Mouse (Mus musculus) gastrocnemius, postnatal 25 days (tissue): ENCODE data around the gene Plcb1. TPM values are rescaled to one million over a fixed set of nuclear protein-coding genes. Genes with fewer than 3 reads are reported as not detected.
A peak's percentile ranks its signal among the peaks of the same experiment; 100 is the strongest.

ENCODE experiments used
- DNase-seq: peaks from one replicate; pipeline ENCODE4 v3.0.0; 2022
- long read RNA-seq, 2 experiments: library from polyadenylated mRNA; stranded (forward); transcript quantifications; one replicate each; pipeline ENCODE4 v2.0.0; 2021
- total RNA-seq, 2 experiments: library from RNA; stranded (reverse); gene quantifications; 1 replicate in 1 of 2; 2 replicates in 1 of 2; pipeline ENCODE4 v1.2.3; 2021

Plcb1 gene
- 1 to 10 TPM; 1.5 to 1.8 TPM for total RNA-seq
- long read RNA-seq, experiment 1: 0 reads
- long read RNA-seq, experiment 2, partial matches to known transcripts: 0 of 1 reads
- long read RNA-seq, experiment 2, other reads (novel, unspliced or antisense): 1 of 1 reads

DNA sequence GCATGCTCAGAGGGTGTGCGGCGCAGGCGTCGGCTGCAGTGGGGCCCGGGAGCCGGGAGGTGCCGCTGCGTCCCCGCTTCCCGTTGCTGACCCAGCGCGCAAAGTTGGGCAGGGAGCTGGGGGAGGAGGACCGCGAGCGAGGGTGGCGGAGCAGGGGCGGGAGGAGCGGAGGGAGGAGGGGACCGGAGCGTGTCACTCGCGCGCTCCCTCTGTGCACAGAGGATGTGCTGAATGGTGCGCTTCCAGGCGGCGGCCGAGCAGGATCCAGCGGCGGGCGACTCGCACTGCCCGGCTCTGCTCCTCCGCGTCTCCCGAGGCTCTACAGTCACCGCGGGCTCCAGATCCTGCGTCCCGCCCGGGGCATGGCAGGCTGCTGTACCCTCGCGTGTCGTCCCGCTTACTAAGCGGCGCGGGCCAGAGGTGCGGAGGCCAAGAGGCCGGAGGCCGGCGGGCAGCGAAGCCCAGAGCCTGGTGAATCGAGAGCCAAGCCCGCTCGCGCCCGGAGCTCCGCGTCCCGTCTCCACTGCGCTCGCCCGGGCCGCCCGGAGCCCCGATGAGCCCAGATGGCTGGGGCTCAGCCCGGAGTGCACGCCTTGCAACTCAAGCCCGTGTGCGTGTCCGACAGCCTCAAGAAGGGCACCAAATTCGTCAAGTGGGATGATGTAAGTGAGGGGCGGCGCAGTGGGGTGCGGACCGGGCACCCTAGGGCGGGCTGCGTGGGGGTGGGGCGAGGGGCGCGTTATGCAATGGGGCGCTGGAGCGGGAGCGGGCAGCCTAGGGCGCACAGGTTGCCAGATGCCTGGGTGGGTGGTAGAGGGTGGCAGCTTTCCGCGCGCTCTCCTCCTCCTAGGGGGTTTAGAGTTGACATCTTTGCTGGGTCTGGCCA lies at the start of gene Plcb1:
Plcb1 (plus strand) TSS at position 98 of the 886 bp plus-strand sequence.
- peak; percentile 79 for DNase-seq

DNA sequence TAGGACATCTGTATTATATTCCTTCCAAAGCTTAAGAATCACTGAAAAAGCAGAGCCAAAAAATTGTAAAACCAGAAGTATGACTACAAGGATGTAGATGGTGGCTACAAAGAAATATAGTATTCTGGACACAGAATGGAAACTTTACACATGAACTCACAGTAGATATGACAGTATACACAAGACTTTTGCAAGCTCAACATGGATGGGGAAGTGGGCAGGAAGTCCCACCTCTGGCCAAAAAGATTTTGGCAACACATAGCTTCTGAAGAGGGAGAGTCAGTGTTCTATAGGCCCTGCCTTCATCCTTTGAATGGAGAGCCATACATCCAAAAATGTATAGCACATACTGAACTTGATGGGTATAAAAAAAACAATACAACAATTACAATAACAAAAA lies 30.3 kb upstream of the Plcb1 start:
- DNase-seq: no peak

DNA sequence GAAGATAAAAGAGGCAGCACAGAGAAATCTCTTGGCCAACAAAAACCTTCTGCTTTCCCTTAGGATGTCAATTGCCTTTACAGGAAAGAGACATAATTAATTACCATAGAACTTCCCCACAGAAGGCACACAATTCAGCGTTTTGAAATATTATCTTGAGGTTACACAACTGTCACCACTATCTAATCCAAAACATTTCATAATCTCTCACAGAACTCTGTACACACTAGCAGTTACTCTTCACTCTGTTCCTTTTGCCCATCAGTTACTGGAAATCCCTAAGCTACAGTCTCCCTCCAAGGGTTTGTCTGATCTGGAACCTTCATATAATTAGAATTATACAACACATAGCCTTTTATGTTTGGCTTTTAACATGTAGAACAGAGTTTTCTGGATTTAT lies 29.8 kb upstream of the Plcb1 start:
- DNase-seq: no peak

DNA sequence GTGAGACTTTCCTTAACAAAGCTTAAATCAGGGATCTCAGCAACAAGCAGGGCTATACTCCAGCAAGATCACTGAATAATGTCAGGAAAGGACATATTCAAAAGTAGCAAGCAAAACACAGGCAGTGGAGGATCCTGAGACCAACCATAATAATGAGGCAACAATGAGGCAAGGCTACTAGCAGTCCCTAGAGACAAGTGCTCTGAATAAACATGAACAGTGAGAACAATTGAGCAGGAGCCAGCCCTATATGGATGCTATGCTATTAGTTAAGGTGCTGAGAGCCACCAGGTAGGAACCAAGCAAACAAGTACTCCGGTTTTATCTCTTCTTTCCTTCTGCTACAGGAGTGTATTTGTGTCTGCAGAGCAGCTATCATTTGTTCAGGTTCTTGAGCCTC lies 24.8 kb upstream of the Plcb1 start:
- no peak for DNase-seq

DNA sequence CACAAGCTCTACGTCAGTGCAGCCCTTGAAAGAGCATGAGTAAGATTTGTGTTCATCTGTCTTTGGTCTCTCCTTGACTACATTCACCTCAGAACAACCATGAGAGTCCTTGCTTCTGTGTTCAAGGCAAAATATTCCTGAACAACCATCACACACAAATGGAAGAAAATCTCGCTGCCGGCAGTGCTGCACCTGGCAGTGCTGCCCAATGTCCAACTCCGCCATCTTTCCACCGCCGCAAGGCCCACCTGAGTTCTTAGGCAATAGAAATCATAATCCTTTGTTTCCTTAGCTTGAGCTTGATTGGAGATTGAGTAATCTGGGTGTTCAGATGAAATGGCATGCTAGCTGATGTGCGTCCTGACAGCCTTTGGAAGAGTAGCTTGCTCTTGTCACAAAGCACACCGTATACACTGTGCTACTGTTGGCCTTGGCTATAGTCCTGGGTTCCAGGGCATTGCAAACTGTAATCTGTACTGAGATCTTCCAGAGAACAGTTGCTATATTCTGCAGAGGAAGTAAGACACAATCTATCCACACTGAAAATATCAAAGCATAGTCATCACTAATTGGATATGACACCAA lies 22.4 kb upstream of the Plcb1 start:
- no peak for DNase-seq

DNA sequence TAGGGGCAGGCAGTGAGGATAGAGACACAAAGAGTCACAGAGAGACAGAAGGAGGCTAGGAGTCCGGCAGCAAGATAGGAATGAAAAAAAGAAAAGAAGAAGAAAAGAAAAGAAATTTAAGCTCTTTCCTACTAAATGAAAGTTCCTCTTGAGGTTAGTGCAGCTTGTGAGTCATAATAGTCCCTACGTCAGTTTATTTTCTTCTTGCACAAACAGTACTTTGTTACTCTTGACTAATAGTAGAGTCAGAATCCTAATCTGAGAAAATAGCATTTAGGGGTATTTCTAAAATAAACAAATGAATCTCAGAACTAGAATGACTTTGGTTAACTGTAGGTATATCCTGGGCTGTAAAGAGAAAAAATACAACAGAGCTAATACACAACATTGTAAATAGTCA lies 21.4 kb upstream of the Plcb1 start:
- no peak for DNase-seq

DNA sequence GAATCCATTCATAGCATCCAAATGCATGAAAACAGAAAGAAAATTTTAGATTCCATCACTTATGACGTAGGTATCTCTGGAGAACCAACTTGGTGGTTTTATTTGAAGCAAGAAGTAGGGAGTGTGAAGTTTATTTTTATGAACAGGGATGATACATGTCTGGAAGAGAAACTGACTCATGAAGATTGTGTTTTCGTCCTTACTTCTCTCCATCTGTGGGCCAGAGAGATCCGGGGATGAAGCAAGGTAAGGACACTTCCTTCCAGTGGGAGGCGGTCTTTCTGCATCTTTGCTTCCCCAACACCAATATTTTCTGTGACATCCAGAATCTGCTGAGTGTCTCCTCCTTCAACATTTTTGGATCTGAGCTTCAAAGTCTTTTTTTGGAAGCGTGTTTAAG lies 6.0 kb upstream of the Plcb1 start:
- no peak for DNase-seq

DNA sequence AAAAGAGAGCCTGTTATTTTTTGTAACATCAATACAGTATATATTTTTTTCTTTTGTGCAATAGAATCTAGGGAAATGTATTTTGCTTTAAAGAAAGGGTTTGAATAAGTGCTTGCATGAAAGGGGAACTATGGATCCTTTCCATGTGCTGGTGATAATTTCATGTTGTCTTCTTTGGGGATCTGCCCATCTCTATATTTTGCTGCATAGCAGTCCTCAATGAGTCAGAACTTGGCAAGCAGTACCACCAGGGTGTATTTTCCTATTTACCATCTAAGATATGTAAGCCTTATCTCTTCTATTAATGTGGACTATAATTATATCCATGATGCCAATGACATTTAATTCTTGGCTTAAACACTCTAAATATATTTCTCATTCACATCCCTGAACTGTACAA lies 5.6 kb upstream of the Plcb1 start:
- no peak for DNase-seq

DNA sequence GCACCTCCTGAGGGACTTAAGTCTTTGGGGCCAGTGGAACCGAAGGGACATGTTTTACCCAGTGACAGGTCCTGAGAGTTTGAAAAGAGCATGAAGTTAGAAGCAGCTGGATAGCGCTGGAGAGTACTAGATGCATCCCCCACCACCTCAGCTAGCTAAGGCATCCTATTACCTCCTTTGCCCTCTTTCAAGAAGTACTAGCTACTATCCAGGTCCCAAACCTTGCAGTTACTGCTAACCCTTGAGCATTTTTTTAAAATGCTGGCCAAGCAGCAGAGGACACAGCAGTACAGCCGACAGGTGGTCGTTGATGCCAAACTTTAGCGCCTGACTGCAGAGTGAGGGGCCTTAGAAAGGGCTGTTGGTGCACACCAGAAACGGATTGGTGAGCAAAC lies 986 bp downstream of the Plcb1 start:
- DNase-seq: no peak

DNA sequence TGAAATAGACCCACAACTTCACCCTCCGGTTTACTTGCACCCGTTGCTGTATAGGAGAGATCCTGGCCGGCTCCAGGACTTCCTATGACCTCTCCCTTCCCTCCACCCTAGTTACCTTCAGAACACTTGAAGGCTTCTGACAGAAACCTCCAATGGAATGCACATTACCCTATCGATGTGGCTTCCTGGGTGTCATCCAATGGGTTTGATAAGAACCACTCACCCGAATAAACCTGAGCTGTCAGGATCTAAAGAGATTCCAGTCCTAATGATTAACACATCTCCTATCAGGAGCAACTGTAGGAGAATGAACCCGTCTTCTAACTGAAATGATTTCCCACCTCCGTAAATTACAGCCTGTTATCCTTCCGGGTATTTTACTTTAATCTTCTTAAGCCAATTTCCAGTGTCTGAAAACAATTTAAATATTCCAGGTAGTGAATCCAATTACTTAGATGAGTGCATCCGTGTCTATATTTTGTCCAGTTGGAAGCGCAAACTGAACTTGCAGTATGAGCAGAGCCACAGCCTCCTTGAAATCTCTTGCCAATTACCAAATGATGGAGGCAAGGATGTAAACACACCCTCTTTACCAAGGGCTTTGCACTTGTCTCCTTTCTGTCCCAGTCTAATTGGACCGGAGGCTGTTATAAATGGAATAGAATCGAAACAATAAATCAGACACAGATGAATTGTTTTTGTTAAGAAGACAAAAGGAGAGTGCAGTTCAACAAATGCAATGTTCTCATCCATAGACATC lies 1.6 kb downstream of the Plcb1 start:
- no peak for DNase-seq

DNA sequence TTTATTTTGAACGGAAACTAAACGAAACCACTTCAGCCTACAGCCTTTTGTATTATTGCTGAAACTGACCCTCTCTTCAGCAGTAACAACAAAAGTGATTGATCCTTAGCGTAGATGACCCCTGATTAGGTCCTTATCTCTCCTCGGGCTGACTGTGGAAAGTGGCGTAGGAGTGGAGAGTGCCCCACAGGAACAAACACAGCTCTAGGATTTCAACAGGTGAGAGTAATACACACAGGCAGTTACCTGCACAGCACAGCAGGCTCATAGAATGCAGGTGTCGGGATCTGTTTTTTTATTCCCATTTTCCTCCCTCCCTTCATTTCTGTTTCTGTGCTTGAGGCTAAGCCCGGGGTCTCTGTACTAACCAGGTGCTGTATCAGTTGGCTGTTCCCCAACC lies 7.1 kb downstream of the Plcb1 start:
- DNase-seq: no peak

DNA sequence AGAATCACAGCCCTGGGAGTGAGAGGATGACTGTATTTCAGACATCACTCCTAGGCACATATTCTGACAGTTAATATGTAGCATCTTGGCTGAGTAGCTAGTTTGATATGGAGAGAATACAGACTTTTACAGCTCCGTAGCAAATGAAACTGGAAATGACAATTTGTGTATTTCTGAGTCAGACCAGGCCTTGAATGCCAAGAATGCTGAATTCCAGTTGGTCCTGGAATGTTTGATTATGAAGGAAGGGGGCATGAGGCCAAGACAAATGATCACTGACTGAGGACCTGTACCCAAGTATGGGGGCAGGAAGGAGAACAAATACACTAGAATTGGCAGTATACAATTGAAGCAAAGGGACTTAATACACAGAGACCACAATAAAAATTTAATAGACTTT lies 14.4 kb downstream of the Plcb1 start:
- DNase-seq: no peak

DNA sequence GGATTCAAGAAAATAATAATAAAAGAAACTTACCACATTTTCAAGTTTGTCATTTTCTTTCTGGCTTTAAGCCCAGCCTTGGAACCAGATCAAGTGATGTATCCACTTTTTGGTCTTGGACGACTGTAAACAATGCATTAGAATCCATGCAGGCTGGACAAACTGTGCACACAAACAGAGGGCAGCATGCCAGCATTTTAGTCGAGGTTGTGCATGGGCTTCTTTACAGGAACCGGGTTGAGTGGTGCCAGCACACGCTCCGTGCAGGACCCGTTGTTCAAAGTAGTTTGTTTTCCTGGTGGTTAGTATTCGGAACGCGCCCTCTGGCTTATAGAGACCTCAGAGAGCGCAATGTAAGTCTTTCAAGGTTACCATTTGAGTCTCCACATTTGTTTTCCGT lies 30.5 kb downstream of the Plcb1 start:
- peak; percentile 6 for DNase-seq

DNA sequence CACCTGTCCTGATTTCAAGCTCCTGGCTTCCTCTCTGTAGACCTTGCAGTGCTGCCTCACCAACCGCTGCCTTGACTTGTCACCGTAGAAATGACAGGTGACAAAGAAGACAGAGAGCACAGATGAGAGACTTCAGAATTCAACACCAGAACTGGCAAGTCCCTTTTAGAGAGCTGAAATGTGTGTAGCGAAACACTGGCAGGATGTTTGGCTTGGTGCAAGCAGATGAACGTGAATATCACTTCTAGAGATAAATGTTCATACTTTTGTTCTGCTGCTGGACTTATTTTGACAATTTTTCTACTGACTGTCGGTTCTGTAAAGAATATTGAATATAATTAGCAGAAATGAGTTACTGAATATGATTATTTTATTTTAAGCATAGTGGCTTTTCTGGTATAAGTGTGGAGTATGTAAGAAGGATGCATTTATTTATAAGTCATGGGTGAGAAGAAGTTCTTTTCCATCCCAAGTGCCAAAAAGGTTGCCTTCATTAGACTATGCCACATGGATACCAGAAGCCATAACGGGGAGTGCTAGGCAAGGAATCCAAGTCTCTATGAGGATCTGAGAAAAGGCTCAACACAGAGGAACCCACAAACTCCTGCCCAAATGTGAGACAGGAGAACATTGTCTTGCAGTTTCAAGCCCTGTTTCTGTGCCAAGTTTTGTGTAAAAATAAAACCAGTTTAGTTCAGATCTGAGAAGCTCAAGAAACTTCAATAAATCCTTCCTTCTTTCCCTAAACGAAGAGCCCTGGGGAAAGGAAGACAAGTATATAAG lies 31.4 kb downstream of the Plcb1 start:
- no peak for DNase-seq

DNA sequence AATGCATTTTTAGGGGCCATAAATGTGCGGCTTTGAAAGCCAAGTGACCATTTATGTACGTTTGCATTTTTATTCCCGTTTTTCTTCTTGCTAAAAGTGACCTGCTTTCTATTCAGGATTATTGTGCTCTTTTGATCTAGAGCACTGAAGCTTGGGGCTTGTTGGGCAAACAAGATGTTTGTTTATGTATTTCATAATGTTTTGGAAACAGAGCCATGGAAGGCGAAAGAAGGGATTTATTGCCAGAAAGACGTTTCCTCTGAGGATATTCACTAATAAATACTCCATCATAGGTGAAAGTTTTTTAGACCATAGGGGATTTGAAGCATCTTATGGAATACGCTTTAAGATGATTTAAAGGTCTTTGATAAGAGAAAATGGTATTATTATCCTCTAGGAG lies 35.3 kb downstream of the Plcb1 start:
- no peak for DNase-seq

DNA sequence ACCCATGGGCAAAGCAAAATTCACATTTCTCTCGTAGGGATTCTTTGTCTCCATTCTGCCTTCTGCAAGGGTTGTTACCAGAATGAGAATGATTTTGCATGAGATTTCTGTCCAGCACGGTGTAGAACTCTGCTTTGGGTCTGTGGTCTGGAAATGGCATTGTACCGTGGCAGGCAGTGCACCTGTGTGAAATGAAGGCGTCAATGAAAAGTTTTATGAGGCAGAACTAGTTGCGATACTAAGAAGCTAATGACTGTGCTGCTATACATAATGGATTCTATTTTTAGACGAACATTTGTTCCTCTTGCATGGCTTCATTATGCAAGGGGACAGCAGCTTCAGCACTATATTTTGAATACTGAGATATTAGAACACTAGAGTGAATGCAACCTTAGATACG lies 39.8 kb downstream of the Plcb1 start:
- no peak for DNase-seq

DNA sequence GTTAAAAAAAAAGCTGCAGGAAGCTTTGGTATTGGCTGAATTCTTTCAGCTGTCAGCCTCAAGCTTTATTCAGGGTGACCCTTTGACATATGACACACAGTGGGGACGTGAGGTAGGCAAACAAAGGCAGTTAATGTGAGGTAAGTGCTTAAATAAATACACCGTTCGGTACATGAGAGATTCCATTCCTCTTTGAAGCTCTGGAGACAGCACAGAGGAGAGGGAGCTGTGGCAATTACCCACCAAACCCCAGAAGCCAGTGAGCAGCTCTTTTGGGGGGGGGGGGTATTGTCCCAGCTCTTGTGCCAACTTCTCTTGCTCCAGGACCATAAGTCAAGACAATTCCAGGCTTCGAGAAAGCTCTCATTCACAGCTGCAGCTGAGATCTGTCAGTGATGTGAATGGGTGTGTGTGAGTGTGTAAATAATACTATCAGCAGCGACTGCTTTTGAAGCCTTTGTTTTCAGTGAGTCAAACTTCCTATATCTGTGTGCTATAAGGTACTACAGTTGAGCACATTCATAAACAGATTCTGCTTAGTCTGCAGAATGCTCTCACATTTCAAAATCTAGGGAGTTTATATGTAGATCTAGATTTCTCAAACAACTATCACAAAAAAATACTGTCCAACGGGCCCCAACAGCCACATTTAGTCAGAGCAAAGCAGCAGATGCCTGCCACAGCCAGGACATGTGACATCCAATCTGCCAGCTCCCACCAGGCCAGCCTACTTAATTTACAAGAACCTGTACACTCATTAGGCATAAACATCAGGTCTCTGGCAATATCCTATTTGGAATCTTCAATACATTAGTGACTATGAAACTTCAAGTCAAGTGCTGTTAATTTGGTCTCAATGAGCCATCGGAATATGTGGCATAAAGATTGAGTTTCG lies 40.5 kb downstream of the Plcb1 start:
- DNase-seq: no peak

DNA sequence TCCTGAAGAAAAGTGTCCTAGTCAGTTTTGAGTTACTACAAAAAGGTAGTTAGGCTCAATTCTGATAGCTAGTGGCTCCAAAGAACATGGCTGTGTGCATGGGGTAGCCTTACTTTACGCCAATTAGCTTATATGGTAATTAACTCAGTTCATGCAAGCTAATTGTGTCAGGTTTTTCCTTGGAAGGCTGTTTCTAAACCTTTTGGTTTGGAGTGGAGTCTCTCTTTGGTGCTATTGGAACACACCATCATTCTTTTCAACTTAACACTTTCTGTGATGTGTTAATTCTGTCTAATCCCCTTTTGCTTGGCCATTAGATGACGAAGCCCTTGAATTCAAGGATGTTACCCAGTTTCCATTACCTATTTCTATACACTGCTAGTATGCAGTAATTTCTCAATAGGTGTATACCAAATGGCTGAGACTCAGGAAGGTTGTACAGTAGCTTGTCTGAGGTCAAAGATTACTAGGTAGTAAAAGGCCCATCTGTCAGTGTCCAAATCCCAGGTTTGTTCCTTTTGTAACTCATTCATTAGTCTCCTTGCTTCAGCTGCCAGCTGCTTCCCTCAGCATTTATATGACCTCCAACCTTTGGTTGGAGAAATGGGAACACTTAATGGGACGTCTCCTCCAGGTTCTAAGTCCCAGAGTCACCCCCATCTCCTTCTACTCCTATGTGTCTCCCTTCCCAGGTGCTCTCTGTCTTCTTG lies 42.1 kb downstream of the Plcb1 start:
- DNase-seq: no peak

DNA sequence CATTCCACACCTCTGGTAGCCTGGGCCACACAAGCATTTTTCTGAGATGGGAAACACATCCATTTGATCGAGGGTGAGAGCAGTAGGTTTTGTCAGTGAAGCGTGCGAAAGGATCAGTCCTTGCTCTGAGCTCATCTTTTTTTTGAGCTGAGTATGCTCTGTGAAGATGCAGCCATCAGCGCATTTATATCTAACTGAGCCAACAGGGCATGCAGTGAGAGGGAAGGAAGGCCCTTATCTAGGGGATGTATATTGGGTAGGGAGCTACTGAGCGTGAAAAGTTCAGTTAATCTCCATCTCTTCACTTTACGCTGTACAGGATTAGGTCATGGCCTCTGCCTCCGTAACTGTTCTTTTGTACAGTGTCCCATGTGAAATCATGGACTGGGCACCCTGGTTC lies 46.0 kb downstream of the Plcb1 start:
- no peak for DNase-seq

DNA sequence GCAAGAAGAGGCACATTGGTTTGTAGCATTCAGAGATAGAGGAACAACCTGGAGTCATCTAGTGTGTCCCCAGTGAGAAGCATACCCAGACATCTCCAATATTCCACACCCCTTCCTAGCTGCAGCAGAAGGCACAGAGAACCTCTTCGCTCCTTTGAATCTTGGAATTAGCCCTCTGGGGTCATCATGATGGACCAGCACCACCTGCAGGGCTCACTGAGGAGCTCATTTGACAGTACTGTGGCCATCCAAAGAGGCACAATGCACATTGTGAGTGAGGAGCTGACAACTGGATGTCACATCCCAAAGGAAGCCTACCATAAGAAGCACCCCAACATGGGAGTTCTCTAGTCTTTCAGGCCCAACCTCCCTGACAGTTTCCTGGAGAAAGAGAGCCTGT lies 50.2 kb downstream of the Plcb1 start:
- DNase-seq: no peak

DNA sequence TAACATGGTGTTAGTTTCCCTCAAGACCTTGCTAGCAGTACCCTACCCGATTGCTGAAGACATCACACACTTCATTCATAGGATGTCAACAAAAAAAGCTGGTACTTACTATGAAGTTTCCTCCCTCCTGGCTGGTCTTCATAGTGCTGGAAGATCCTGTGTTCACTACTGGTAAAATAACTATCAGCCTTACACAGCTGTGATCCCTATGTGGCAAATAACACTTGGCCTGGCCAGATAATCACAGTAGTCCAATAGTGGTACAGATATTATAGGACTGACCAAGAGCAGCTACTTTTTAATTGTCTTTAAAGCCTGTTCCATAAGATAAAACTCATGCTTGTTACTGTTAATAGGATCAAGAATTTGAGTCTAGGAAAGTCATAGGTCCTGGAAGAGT lies 52.3 kb downstream of the Plcb1 start:
- no peak for DNase-seq
